Mouse (Mus musculus) embryo, embryonic 10.5 days (tissue): ENCODE data around the gene Tmem18.
A peak's percentile ranks its signal among the peaks of the same experiment; 100 is the strongest.

Source experiments
- DNase-seq: peaks from one replicate; pipeline ENCODE4 v3.0.0-alpha.2; 2015; ENCODE audit warnings: low spot score

The Tmem18 gene

DNA sequence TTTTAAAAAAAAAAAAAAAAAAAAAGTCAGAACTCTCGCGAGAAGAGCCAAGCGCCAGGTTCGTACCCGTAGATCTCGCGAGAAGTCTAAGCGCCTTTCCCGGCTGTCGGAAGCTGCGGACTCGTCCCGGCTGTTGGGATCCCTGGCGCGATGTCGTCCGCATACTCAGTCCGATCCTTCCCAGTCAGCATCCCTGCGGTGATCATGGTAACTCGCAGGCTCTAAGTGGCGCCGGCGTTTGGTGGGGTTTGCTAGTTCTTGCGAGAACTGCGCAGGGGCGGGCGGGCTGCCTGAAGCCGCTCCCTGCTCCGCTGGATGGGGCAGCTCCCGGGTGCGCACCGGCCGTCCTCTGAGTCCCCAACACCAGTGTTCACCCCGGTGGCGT lies at the start of gene Tmem18:
TSS of gene Tmem18 (plus strand) at position 71 of the 385 bp plus-strand sequence.
- DNase-seq, result peak; percentile 91

DNA sequence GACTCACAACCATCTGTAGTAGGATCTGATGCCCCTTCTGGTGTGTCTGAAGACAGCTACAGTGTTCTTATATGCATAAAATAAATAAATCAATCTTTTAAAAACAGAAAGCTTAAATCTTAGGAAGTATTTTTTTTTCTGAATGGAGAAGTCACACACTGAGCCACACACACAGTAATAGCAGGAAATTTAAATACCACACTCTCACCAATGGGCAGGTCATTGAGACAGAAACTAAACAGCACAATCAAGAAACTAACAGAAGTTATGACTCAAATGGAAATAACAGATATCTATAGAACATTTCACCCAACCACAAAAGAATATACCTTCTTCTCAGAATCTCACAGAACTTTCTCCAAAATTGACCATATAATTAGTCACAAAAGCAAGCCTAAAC lies 26.9 kb upstream of the Tmem18 start:
- no peak for DNase-seq

DNA sequence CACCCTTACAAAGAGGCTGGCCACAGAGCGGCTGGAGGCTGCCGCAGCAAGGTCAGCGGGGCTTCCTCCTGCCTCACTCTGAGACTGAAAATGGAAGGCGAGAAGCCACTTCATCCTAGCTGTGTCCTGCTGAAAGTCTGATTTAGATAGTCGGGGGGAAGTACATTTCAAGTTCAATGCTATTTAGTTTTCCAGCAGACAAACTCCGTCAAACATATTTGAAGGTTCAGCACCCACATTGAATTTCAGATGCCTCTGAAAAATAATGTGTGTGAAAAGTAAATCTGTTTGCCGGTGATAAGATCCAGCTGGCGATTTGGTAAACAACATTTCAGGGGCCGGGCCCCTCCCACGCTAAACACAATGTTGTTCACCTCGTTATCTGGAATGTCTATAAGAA lies 22.8 kb upstream of the Tmem18 start:
- peak; percentile 38 for DNase-seq

GRCm38 (mm10) chr12:30572075-30572474 lies 12.2 kb upstream of the Tmem18 start:
- DNase-seq, result no peak

- DNase-seq, result no peak
Observed at GRCm38 (mm10) chr12:30575952-30576351, 8.3 kb upstream of the Tmem18 start.

- peak; percentile 84 for DNase-seq
Observed at GRCm38 (mm10) chr12:30578019-30578418, 6.2 kb upstream of the Tmem18 start.

DNA sequence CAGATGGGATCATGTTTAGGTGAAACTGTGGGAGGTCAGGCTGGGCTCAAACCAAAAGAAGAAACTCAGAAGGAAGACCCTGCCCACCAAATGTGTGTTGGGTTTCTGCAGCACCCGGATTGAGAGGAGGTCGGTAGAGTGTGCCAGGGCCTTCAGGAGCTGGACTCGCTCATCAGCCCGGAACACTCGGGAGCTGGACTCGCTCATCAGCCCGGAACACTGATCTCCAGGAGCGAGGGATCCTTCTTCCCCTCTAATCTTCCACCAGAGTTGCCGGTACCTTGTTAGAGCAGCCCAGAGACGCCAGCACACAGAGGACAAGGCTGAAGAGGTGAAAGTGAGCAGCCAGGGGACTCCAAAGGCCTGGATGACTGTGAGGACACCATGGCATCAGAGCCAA lies 2.9 kb upstream of the Tmem18 start:
- no peak for DNase-seq

- DNase-seq, result no peak
Observed at GRCm38 (mm10) chr12:30583586-30584355, 455 bp upstream of the Tmem18 start.

DNA sequence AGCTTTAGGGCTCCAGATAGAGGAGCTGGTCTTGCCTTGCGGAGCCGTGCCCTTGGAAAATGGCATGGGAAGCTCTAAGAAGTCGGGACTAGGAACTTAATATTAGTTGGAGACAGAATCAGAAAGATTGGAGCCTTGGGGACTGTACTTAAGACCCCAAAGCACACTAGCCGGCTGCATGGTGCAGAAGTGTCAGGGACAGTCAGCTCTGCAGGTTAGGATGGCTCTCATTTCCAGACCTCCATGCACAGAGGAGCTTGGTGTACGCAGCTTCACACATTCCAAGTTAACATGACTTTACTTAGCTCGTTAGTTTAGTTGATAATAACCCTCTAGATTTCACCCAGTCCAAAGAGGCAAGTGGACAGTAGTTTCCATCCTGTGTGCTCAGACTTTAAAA lies 637 bp downstream of the Tmem18 start:
- DNase-seq, result no peak

DNA sequence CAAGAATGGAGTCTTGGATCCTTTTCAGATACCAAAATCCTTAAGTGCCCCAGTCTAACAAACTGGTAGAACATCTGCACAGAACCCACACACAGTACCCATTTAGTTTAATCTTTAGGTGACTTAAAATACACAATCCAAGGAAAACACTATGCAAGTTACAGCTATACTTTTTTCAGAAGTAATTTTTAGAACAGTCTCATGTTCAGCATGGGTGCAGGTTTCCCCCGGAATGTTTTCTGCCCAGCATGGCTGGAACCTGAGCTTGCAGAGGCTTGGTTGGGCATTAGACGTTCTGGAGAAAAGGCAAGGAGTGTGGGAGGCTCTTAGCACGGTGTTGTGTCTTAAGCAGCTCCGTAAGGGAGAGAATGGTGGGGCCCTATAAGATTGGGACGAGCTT lies 7.6 kb downstream of the Tmem18 start:
- DNase-seq, result no peak

DNA sequence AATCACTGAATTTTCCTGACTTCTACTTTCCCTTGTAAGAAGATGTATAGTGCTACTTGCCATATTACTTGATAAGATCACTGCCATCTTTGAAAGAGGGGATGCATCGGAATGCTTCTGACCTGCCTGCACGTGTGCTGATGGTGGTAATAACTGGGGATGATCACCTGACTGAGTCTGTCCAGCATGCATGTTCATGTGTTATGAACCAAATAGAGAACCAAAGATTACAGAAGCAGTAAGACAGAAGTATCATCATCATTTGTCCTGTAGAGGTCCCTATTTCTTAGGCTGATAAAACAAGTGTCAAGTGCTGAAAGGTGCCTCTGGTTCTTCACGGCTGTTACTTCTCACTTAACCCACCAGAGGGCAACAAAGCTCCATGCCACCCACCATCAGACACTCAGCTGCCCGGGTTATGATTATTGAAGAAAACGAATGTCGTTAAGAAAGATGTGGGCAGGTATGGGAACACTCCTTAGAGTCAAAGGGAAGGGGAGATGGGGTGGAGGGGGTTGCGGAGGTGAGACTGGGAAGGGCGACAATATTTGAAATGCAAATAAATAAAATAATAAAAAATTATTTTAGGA lies 12.7 kb downstream of the Tmem18 start:
- DNase-seq, result peak; percentile 82

DNA sequence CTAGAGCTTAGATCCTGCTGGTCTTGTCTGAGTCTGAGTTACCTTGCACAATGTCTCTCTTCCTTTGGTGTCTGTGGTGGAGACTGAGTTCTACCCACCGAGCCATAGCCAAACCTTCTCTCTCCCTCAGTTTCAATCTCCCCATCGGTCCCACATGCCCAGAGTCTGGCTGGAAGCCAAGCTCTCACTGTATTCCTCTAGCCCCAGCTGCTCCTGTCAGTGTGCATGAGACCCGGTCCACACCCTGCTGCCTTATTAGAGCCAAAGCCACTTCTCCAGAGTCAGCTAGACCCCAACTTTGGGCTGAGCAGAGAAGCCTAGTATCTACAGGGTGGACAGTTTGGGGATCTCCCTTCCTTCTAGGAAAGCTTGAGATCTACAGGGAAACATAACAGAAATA lies 14.7 kb downstream of the Tmem18 start:
- DNase-seq, result no peak

GRCm38 (mm10) chr12:30599474-30599873 lies 15.2 kb downstream of the Tmem18 start:
- no peak for DNase-seq

DNA sequence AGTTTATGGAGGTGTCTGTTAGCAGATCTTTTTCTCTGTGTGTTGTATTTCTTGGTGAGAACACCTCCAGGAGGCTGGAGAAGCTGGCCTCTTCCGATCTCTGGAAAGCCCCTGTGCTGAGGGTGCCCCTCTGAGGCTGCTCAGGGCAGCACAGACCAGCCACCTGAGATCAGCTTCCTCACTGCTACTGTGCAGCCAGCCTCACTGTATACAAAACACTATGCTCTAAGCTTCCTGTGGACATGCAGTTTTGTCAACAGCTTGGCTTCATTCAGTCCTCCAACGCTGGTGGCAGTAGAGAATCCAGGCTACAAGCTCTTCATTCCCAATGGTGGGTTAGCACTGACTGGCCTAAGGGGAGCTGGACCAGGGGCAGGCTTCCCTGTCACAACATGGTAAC lies 15.8 kb downstream of the Tmem18 start:
- DNase-seq, result no peak

GRCm38 (mm10) chr12:30604012-30604411 lies 19.8 kb downstream of the Tmem18 start:
- peak; percentile 71 for DNase-seq

DNA sequence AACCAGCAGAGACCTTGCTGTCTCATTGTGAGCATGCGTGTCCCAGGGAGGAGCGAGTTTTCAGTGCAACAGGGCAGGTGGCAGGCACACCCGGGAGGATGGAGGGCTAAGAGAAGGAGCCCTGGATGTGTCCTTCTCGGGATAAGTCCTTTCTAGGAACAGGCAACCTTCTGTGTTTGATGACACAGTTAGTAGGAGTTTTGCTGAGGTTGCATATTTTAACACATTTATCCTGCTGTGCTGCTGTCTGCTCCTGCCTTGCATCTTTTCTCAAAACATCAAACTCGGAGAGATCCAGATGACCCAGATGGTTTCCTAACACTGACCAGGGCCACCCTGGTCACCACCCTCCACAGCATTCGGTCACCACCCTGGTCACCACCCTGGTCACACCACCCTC lies 20.6 kb downstream of the Tmem18 start:
- DNase-seq, result no peak

- no peak for DNase-seq
Observed at GRCm38 (mm10) chr12:30605941-30606340, 21.7 kb downstream of the Tmem18 start.

- no peak for DNase-seq
Observed at GRCm38 (mm10) chr12:30606743-30607142, 22.5 kb downstream of the Tmem18 start.

- peak; percentile 65 for DNase-seq
Observed at GRCm38 (mm10) chr12:30618425-30618824, 34.2 kb downstream of the Tmem18 start.

DNA sequence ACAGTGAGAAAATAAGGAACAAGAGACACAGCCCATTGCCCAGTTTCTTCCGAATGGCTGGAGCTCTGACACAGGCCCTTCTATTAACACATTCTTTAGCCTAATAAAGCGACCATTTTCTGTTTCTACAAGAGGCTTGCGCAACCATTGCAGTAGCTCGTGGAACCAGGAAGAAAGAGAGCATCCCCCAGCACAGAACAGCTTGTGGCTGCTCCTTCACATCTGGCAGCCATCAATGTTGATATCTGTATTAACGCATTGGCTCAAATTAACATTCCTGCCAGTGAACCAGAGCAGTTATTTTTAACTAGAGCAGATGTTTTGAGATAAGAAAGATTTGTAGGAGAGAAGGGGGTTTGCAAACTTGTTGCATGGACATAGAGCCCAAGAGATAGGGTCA lies 44.2 kb downstream of the Tmem18 start:
- DNase-seq, result peak; percentile 50

DNA sequence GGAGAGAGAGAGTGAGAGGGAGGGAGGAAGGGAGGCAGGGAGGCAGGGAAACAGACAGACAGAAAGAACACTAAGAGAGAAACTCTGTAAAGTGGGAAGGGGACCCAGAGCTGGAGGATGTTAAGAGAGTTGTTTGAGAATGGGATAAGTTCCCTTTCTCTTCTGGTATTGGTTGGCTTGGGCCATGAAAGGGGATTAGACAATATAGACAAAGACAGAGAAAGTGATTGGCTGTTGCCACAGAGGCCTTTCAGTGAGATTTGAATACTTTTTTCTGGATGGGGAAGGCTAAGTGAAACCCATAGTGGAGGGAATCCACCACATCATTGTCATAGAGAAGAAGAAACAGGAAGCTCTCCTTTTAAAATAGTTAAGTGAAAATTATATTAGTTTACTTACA lies 50.3 kb downstream of the Tmem18 start:
- DNase-seq, result no peak
